Mouse (Mus musculus): ENCODE data around the gene Pde8a. TPM values are rescaled to one million over a fixed set of nuclear protein-coding genes. Genes with fewer than 3 reads are reported as not detected.

The Pde8a gene
- total RNA-seq, 2 experiments from 2014 or later = 9.7 to 10.1 TPM

- intact Hi-C loops (cut with DNase I) = no loop called here
- DNase-seq (ENCODE audit: low spot score) = no peak
Observed at GRCm38 (mm10) chr7:81255456-81255855, 42.1 kb downstream of the Pde8a start.

GRCm38 (mm10) chr7:81256773-81257172 lies 43.4 kb downstream of the Pde8a start:
- no peak for DNase-seq (ENCODE audit: low spot score)
- intact Hi-C loops (cut with DNase I) = no loop called here

GRCm38 (mm10) chr7:81261548-81261947 lies 48.2 kb downstream of the Pde8a start:
- no peak for DNase-seq (ENCODE audit: low spot score)
- intact Hi-C loops (cut with DNase I) = no loop called here

- DNase-seq (ENCODE audit: low spot score) = no peak
- intact Hi-C loops (cut with DNase I) = no loop called here
Observed at GRCm38 (mm10) chr7:81272908-81273307, 59.5 kb downstream of the Pde8a start.

- DNase-seq (ENCODE audit: low spot score) = no peak
- intact Hi-C loops (cut with DNase I) = no loop called here
Observed at GRCm38 (mm10) chr7:81278966-81279365, 65.6 kb downstream of the Pde8a start.

- no peak for DNase-seq (ENCODE audit: low spot score)
- intact Hi-C loops (cut with DNase I) = no loop called here
Observed at GRCm38 (mm10) chr7:81281240-81281639, 67.8 kb downstream of the Pde8a start.

GRCm38 (mm10) chr7:81286456-81286855 lies 73.1 kb downstream of the Pde8a start:
- no peak for DNase-seq (ENCODE audit: low spot score)
- intact Hi-C loops (cut with DNase I) = no loop called here

GRCm38 (mm10) chr7:81286946-81287345 lies 73.5 kb downstream of the Pde8a start:
- DNase-seq (ENCODE audit: low spot score) = no peak
- intact Hi-C loops (cut with DNase I) = no loop called here

GRCm38 (mm10) chr7:81295169-81295568 lies 81.8 kb downstream of the Pde8a start:
- intact Hi-C loops (cut with DNase I) = no loop called here
- no peak for DNase-seq (ENCODE audit: low spot score)

- intact Hi-C loops (cut with DNase I) = no loop called here
- no peak for DNase-seq (ENCODE audit: low spot score)
Observed at GRCm38 (mm10) chr7:81298206-81298605, 84.8 kb downstream of the Pde8a start.

GRCm38 (mm10) chr7:81301323-81301722 lies 87.9 kb downstream of the Pde8a start:
- intact Hi-C loops (cut with DNase I) = loop anchor here (5.0 kb wide), 1 partner anchor 94 kb away; no protein-coding TSS in a partner anchor
- no peak for DNase-seq (ENCODE audit: low spot score)

- no peak for DNase-seq (ENCODE audit: low spot score)
- intact Hi-C loops (cut with DNase I) = loop anchor here (5.0 kb wide), 1 partner anchor 96 kb away; no protein-coding TSS in a partner anchor
Observed at GRCm38 (mm10) chr7:81303682-81304081, 90.3 kb downstream of the Pde8a start.

- intact Hi-C loops (cut with DNase I) = loop anchor here (5.0 kb wide), 1 partner anchor 97 kb away; no protein-coding TSS in a partner anchor
- DNase-seq (ENCODE audit: low spot score) = no peak
Observed at GRCm38 (mm10) chr7:81304100-81304499, 90.7 kb downstream of the Pde8a start.

GRCm38 (mm10) chr7:81304675-81305074 lies 91.3 kb downstream of the Pde8a start:
- no peak for DNase-seq (ENCODE audit: low spot score)
- intact Hi-C loops (cut with DNase I) = loop anchor here (5.0 kb wide), 1 partner anchor 97 kb away; no protein-coding TSS in a partner anchor

GRCm38 (mm10) chr7:81307735-81308134 lies 94.3 kb downstream of the Pde8a start:
- intact Hi-C loops (cut with DNase I) = no loop called here
- DNase-seq (ENCODE audit: low spot score) = no peak

GRCm38 (mm10) chr7:81309247-81309646 lies 95.9 kb downstream of the Pde8a start:
- intact Hi-C loops (cut with DNase I) = no loop called here
- no peak for DNase-seq (ENCODE audit: low spot score)

GRCm38 (mm10) chr7:81311130-81311529 lies 97.7 kb downstream of the Pde8a start:
- intact Hi-C loops (cut with DNase I) = no loop called here
- DNase-seq (ENCODE audit: low spot score) = no peak

GRCm38 (mm10) chr7:81311581-81311980 lies 98.2 kb downstream of the Pde8a start:
- intact Hi-C loops (cut with DNase I) = no loop called here
- DNase-seq (ENCODE audit: low spot score) = no peak

GRCm38 (mm10) chr7:81315583-81315982 lies 102.2 kb downstream of the Pde8a start:
- no peak for DNase-seq (ENCODE audit: low spot score)
- intact Hi-C loops (cut with DNase I) = no loop called here

GRCm38 (mm10) chr7:81319749-81320148 lies 106.4 kb downstream of the Pde8a start:
- intact Hi-C loops (cut with DNase I) = no loop called here
- no peak for DNase-seq (ENCODE audit: low spot score)

- intact Hi-C loops (cut with DNase I) = no loop called here
- no peak for DNase-seq (ENCODE audit: low spot score)
Observed at GRCm38 (mm10) chr7:81321776-81322175, 108.4 kb downstream of the Pde8a start.

GRCm38 (mm10) chr7:81326043-81326442 lies 112.6 kb downstream of the Pde8a start:
- intact Hi-C loops (cut with DNase I) = no loop called here
- no peak for DNase-seq (ENCODE audit: low spot score)
